Mouse (Mus musculus) spleen, adult 18-20 months (tissue): ENCODE measurements around the gene 4632433K11Rik.
"Not testable (repeated sequence)": the region's sequence is repeated elsewhere in the genome, so short reads cannot be mapped to it uniquely, and the experiment has no call there.

Source experiments
- DNase-seq, 2 experiments: peaks; one replicate each; pipeline ENCODE4 v3.0.0; 2022; ENCODE audit warnings: mixed read lengths in 2 of 2

Gene 4632433K11Rik

GRCm38 (mm10) chr7:5033818-5034217 is at the start of gene 4632433K11Rik:
Gene 4632433K11Rik, plus strand, starts transcription at chr7:5034118.
- DNase-seq, result no peak

GRCm38 (mm10) chr7:4988250-4988649 is 45.7 kb upstream of the 4632433K11Rik start:
- no peak for DNase-seq

- DNase-seq, result no peak
These were observed 40.4 kb upstream of the 4632433K11Rik start for GRCm38 (mm10) chr7:4993347-4993998.

GRCm38 (mm10) chr7:4993999-4994788 is 39.7 kb upstream of the 4632433K11Rik start:
- no peak for DNase-seq

- DNase-seq, result no peak
These were observed 38.5 kb upstream of the 4632433K11Rik start for GRCm38 (mm10) chr7:4995268-4996002.

- DNase-seq, result peak; percentile 61 to 70
These were observed 37.7 kb upstream of the 4632433K11Rik start, which contains the start of gene Zfp579 for GRCm38 (mm10) chr7:4996003-4996895. Gene Zfp579, minus strand, starts transcription at chr7:4996158.

GRCm38 (mm10) chr7:4996934-4997333 is 37.0 kb upstream of the 4632433K11Rik start:
- no peak for DNase-seq

GRCm38 (mm10) chr7:4999876-5000275 is 34.0 kb upstream of the 4632433K11Rik start:
- peak in 1 of 2 experiments; percentile 46 for DNase-seq

- not testable (repeated sequence) for DNase-seq
These were observed 31.0 kb upstream of the 4632433K11Rik start for GRCm38 (mm10) chr7:5002876-5003275.

GRCm38 (mm10) chr7:5008229-5008628 is 25.7 kb upstream of the 4632433K11Rik start:
- no peak for DNase-seq

- DNase-seq, result no peak
These were observed 21.0 kb upstream of the 4632433K11Rik start for GRCm38 (mm10) chr7:5012681-5013513.

- DNase-seq, result peak; percentile 91 to 98
These were observed 19.4 kb upstream of the 4632433K11Rik start, which contains the start of the genes Zfp524 and Fiz1 for GRCm38 (mm10) chr7:5014251-5015117. Gene Zfp524, plus strand, starts transcription at chr7:5014415. Gene Fiz1, minus strand, starts transcription at chr7:5014697.

GRCm38 (mm10) chr7:5015118-5016001 is 18.6 kb upstream of the 4632433K11Rik start, which contains the start of gene Gm44973:
Gene Gm44973, plus strand, starts transcription at chr7:5015496.
- peak; percentile 92 to 93 for DNase-seq

- no peak for DNase-seq
These were observed 17.9 kb upstream of the 4632433K11Rik start for GRCm38 (mm10) chr7:5016057-5016456.

GRCm38 (mm10) chr7:5016920-5017319 is 17.0 kb upstream of the 4632433K11Rik start:
- DNase-seq, result no peak

GRCm38 (mm10) chr7:5017352-5017751 is 16.6 kb upstream of the 4632433K11Rik start:
- DNase-seq, result no peak

GRCm38 (mm10) chr7:5017931-5018330 is 16.0 kb upstream of the 4632433K11Rik start:
- no peak for DNase-seq

- DNase-seq, result not testable (repeated sequence)
These were observed 14.3 kb upstream of the 4632433K11Rik start for GRCm38 (mm10) chr7:5019576-5019975.
